Mouse (Mus musculus): ENCODE results near the gene Gm16253.

GRCm38 (mm10) chr3:96547389-96547960 is 29.3 kb upstream of the Gm16253 start:
- peak; percentile 89 for TF ChIP-seq CTCF (IDR thresholded peaks at IDR 0.05; ENCODE audit: insufficient read depth, low read length)
- TF ChIP-seq POLR2A (IDR thresholded peaks at IDR 0.05; ENCODE audit: borderline replicate concordance, extremely low read depth, low read depth, low read length) = no peak

Measured in lung, adult 2 months (tissue).